In genomic region chr12:82333999-82334398, GRCm38 (mm10) we compare ENCODE assay signal across 11 mouse cellular contexts.
A peak's percentile ranks its signal among the peaks of the same experiment; 100 is the strongest.
DNase-seq lines count a peak whose midpoint lies in the region; ATAC-seq lines count a peak whose summit lies in the region.
"Had no signal": no experiment of that assay in that cellular context is flagged by ENCODE, and none has a peak within 500 bp of the region (broad histone marks: within the 10 kb centered on the region; RNA-seq: fewer than 3 reads in every experiment).

No protein-coding gene starts in this region.

- H3K27ac ChIP-seq in midbrain, embryonic 10.5 days (replicated peaks) = peak overlapping the region; percentile 46; the same call in 1 of the 2 replicates
- no peak overlapping the region for H3K27ac ChIP-seq in midbrain, embryonic 15.5 days
- H3K27ac ChIP-seq in embryonic facial prominence, embryonic 11.5 days (replicated peaks; ENCODE audit: low read depth, low read length) = no peak overlapping the region
- H3K27ac ChIP-seq: liver, embryonic 13.5 days had no signal

- H3K4me3 ChIP-seq in midbrain, embryonic 10.5 days = no peak overlapping the region
- H3K4me3 ChIP-seq in midbrain, embryonic 15.5 days = no peak overlapping the region
- no peak overlapping the region for H3K4me3 ChIP-seq in embryonic facial prominence, embryonic 11.5 days (ENCODE audit: low read depth, low read length)
- H3K4me3 ChIP-seq: liver, embryonic 13.5 days had no signal

- H3K4me2 ChIP-seq in midbrain, embryonic 15.5 days = no peak overlapping the region
- H3K4me2 ChIP-seq in embryonic facial prominence, embryonic 11.5 days (ENCODE audit: low read depth, low read length) = no peak overlapping the region
- H3K4me2 ChIP-seq: liver, embryonic 13.5 days had no signal

- intact Hi-C loops in heart, postnatal 14 days (cut with DNase I) = no loop called here

- 70% methylated on average over 5 of the region's 5 CpGs for WGBS in midbrain, embryonic 10.5 days
- 65% methylated on average over 5 of the region's 5 CpGs for WGBS in midbrain, embryonic 15.5 days
- 39% methylated on average over 5 of the region's 5 CpGs for WGBS in embryonic facial prominence, embryonic 11.5 days

- H3K9ac ChIP-seq in midbrain, embryonic 15.5 days = no peak overlapping the region
- H3K9ac ChIP-seq in embryonic facial prominence, embryonic 11.5 days (replicated peaks; ENCODE audit: low read length) = no peak overlapping the region
- H3K9ac ChIP-seq: liver, embryonic 13.5 days had no signal

- H3K4me1 ChIP-seq in midbrain, embryonic 10.5 days = peaks cover 34% of the 10 kb centered on the region
- peaks cover 16% of the 10 kb centered on the region for H3K4me1 ChIP-seq in midbrain, embryonic 15.5 days
- H3K4me1 ChIP-seq in embryonic facial prominence, embryonic 11.5 days (ENCODE audit: control insufficient read depth, insufficient read depth, low read length) = no peaks in the 10 kb centered on the region; the same call in 1 of the 2 replicates

- H3K36me3 ChIP-seq in midbrain, embryonic 10.5 days = peaks cover 4% of the 10 kb centered on the region; the same call in 1 of the 2 replicates
- no peaks in the 10 kb centered on the region for H3K36me3 ChIP-seq in midbrain, embryonic 15.5 days (replicated peaks)
- no peaks in the 10 kb centered on the region for H3K36me3 ChIP-seq in embryonic facial prominence, embryonic 11.5 days (replicated peaks; ENCODE audit: control insufficient read depth, insufficient read depth, low read depth, low read length)
- H3K36me3 ChIP-seq: liver, embryonic 13.5 days had no signal

- no peaks in the 10 kb centered on the region for H3K27me3 ChIP-seq in midbrain, embryonic 10.5 days (ENCODE audit: low read depth, poor library complexity, severe bottlenecking)
- no peaks in the 10 kb centered on the region for H3K27me3 ChIP-seq in midbrain, embryonic 15.5 days (replicated peaks)
- H3K27me3 ChIP-seq in embryonic facial prominence, embryonic 11.5 days (ENCODE audit: control insufficient read depth, insufficient read depth, low read length) = no peaks in the 10 kb centered on the region
- H3K27me3 ChIP-seq: liver, embryonic 13.5 days had no signal

- DNase-seq in heart, adult 11 months = peak; percentile 63
- no peak for DNase-seq in heart, postnatal 14 days
- no peak for DNase-seq in midbrain, embryonic 10.5 days (ENCODE audit: low spot score)
- DNase-seq in embryonic facial prominence, embryonic 11.5 days (ENCODE audit: low spot score) = peak; percentile 44
- peak; percentile 34 for DNase-seq in retina, embryonic 14.5 days (ENCODE audit: low spot score)
- DNase-seq in urinary bladder, postnatal 4 days (ENCODE audit: low spot score in 2 of 2) = no peak
- no peak for DNase-seq in yolk sac, embryonic 10.5 days (ENCODE audit: low spot score)
- DNase-seq: liver, embryonic 13.5 days; lung, postnatal 36 days; thymus, adult 2 months had no signal

- no peaks in the 10 kb centered on the region for H3K9me3 ChIP-seq in midbrain, embryonic 10.5 days (replicated peaks)
- no peaks in the 10 kb centered on the region for H3K9me3 ChIP-seq in midbrain, embryonic 15.5 days
- no peaks in the 10 kb centered on the region for H3K9me3 ChIP-seq in embryonic facial prominence, embryonic 11.5 days (replicated peaks; ENCODE audit: control insufficient read depth, low read length)
- H3K9me3 ChIP-seq: liver, embryonic 13.5 days had no signal

- no peak for ATAC-seq in midbrain, embryonic 15.5 days (replicated peaks)
- no peak for ATAC-seq in embryonic facial prominence, embryonic 11.5 days (replicated peaks; ENCODE audit: insufficient number of reproducible peaks, low FRiP score, low TSS enrichment, low read depth)

Comparison
In these comparisons a context has a peak if more than half of its experiments do, and no peak if none do; other contexts are left out.
1. DNase-seq: peak in heart, adult 11 months (single experiment), embryonic facial prominence, embryonic 11.5 days (single experiment) and retina, embryonic 14.5 days (single experiment); none in heart, postnatal 14 days (0 of 2), midbrain, embryonic 10.5 days (single experiment), urinary bladder, postnatal 4 days (0 of 2) and yolk sac, embryonic 10.5 days (single experiment).